Mouse (Mus musculus) ES-E14 (cell line): ENCODE measurements around the gene Cbx4. TPM values are rescaled to one million over a fixed set of nuclear protein-coding genes. Genes with fewer than 3 reads are reported as not detected.

ENCODE experiments used
- DNase-seq: peaks from one replicate; pipeline ENCODE4 v3.0.0-alpha.2; 2013; ENCODE audit warnings: low read depth, low spot score
- H3K27ac ChIP-seq: 2 replicates; pipeline ENCODE4 v1.5.1; 2012; ENCODE audit warnings: low read depth, mild to moderate bottlenecking, low read length, moderate library complexity, mixed read lengths; ENCODE audit not compliant: poor library complexity, insufficient read depth, severe bottlenecking
- H3K36me3 ChIP-seq: 2 replicates; pipeline ENCODE4 v1.6.1; 2012; ENCODE audit warnings: mild to moderate bottlenecking, low read length, moderate library complexity, mixed read lengths; ENCODE audit not compliant: control insufficient read depth, poor library complexity, insufficient read depth, severe bottlenecking
- H3K4me1 ChIP-seq, 2 experiments: fragments of 150-350 bp in 1 of 2; sonication (generic) in 1 of 2; 2 replicates each; pipeline ENCODE4 v1.6.1; 2012; ENCODE audit warnings: low read length in 2 of 2, mild to moderate bottlenecking in 1 of 2, mixed read lengths in 1 of 2; ENCODE audit not compliant: control insufficient read depth in 2 of 2, insufficient read depth in 2 of 2, poor library complexity in 1 of 2
- H3K4me3 ChIP-seq, 2 experiments: fragments of 150-350 bp in 1 of 2; sonication (generic) in 1 of 2; 2 replicates each; pipeline ENCODE4 v1.5.1; 2012; ENCODE audit warnings: low read length in 2 of 2, low read depth in 1 of 2, mild to moderate bottlenecking in 1 of 2, mixed read lengths in 1 of 2; ENCODE audit not compliant: insufficient read depth in 1 of 2, poor library complexity in 1 of 2, severe bottlenecking in 1 of 2
- H3K9ac ChIP-seq: 2 replicates; pipeline ENCODE4 v1.6.1; 2012; ENCODE audit warnings: low read depth, mild to moderate bottlenecking, low read length, mixed read lengths; ENCODE audit not compliant: poor library complexity, insufficient read depth, severe bottlenecking
- H3K9me3 ChIP-seq: fragments of 150-350 bp; sonication (generic); 2 replicates; pipeline ENCODE4 v1.6.1; 2012; ENCODE audit warnings: low read depth, mild to moderate bottlenecking, low read length; ENCODE audit not compliant: control insufficient read depth, insufficient read depth
- CHD2 ChIP-seq: IDR thresholded peaks from 2 replicates; pipeline ENCODE4 v1.6.1; 2014; ENCODE audit warnings: mild to moderate bottlenecking, low read depth, low read length, inconsistent platforms
- HCFC1 ChIP-seq: IDR thresholded peaks from 2 replicates; pipeline ENCODE4 v1.6.1; 2012; ENCODE audit warnings: low read length, inconsistent platforms, borderline replicate concordance; ENCODE audit not compliant: insufficient read depth
- MAFK ChIP-seq: IDR thresholded peaks from 2 replicates; pipeline ENCODE4 v1.6.1; 2014; ENCODE audit warnings: mild to moderate bottlenecking, low read depth, low read length, inconsistent platforms; ENCODE audit not compliant: insufficient read depth
- ZC3H11A ChIP-seq: IDR thresholded peaks from 2 replicates; pipeline ENCODE4 v1.6.1; 2012; ENCODE audit warnings: low read depth, mild to moderate bottlenecking, inconsistent platforms, low read length, borderline replicate concordance
- ZNF384 ChIP-seq: IDR thresholded peaks from 2 replicates; pipeline ENCODE4 v1.6.1; 2012; ENCODE audit warnings: low read depth, low read length, inconsistent platforms
- in situ Hi-C, 2 experiments: fragments of 600-800 bp; cut with MboI; formaldehyde crosslinking; loops; one replicate each; pipeline ENCODE4 v1.15.1; 2025; ENCODE audit warnings: low sequenced_read_pairs in 2 of 2, inconsistent platforms in 1 of 2; ENCODE audit not compliant: unreplicated experiment in 2 of 2
- total RNA-seq: library from RNA; depleted of rRNA; stranded (reverse); fragments of 300-350 nt; gene quantifications from 2 replicates; pipeline ENCODE4 v1.2.3, GENCODE M21; 2012

Gene Cbx4
- total RNA-seq, 1 experiment, result 1.8 TPM

DNA sequence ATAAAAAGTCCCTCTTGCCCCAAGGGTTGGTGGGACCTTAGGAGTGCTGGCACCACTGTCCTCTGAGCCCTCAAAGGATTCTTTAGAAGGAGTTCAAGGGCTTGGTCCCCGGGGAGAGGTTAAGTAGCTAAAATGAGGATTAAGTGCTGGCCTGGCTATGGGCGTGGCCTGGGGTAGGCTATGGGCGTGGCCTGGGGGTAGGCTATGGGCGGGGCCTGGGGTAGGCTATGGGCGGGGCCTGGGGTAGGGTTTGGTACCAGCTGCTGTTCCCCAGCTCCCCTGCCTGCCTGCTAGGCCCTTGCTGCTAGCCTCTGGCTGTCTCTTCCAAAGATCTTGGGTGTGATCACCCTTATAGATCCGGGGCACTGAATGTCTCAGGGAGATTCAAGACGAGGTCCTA lies 25.3 kb upstream of the Cbx4 start:
- H3K27ac ChIP-seq, result no peak overlapping the region
- no peak for DNase-seq
- no peak overlapping the region for H3K9ac ChIP-seq
- TF ChIP-seq HCFC1, result no peak
- no peak for TF ChIP-seq ZNF384
- no peak for TF ChIP-seq CHD2
- no peak for TF ChIP-seq ZC3H11A
- TF ChIP-seq MAFK, result no peak
- H3K36me3 ChIP-seq, result no peaks in the 10 kb centered on the region
- H3K4me3 ChIP-seq, result no peak overlapping the region
- H3K9me3 ChIP-seq, result no peaks in the 10 kb centered on the region
- H3K4me1 ChIP-seq, result peaks cover 0 to 9% of the 10 kb centered on the region in 2 experiments; a peak in 1 of 4 replicates
- in situ Hi-C loops, result no loop called here

- Histone ChIP-seq H3K4me3 (no peak overlapping the region), H3K4me1 (peaks cover 0 to 9% of the 10 kb centered on the region in 2 experiments; a peak in 1 of 4 replicates), H3K9ac (no peak overlapping the region), H3K36me3 (no peaks in the 10 kb centered on the region), H3K9me3 (no peaks in the 10 kb centered on the region), H3K27ac (no peak overlapping the region)
- DNase-seq, result no peak
- in situ Hi-C loops, result no loop called here
- TF ChIP-seq ZNF384, result no peak
- TF ChIP-seq MAFK, result no peak
- TF ChIP-seq HCFC1, result no peak
- TF ChIP-seq CHD2, result no peak
- no peak for TF ChIP-seq ZC3H11A
These were observed 23.5 kb upstream of the Cbx4 start for GRCm38 (mm10) chr11:119109415-119110071.

DNA sequence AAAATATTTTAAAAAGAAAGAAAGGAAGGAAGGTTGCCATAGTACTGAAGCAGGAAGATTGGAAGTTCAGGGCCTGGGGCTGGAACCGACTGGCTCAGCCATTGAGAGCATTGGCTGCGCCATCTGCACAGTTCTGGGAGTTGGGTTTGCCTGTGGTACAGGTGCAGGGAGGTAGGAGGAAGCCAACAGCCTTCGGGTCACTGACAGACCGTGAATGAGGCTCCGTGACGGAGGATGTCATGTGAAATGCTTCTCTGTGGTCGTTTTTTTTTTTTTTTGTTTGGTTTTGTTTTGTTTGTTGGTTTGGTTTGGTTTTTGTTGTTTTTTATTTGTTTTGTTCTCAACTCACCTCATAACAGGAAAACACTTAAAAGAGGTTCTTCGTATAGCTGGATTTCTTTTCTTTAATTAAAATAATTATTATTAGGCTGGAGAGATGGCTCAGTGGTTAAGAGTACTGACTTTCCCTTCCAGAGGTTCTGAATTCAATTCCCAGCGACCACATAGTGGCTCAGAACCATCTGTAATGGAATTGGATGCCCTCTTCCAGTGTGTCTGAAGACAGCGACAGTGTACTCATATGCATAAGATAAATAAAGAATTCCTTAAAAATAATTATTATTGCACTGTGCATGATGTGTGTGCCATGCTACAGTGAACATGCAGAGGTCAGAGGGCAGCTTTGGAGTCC lies 22.7 kb upstream of the Cbx4 start:
- in situ Hi-C loops, result no loop called here
- Histone ChIP-seq H3K9ac (no peak overlapping the region), H3K4me3 (no peak overlapping the region), H3K4me1 (peaks cover 0 to 9% of the 10 kb centered on the region in 2 experiments; a peak in 1 of 4 replicates), H3K27ac (no peak overlapping the region), H3K9me3 (no peaks in the 10 kb centered on the region), H3K36me3 (no peaks in the 10 kb centered on the region)
- DNase-seq, result no peak
- no peak for TF ChIP-seq CHD2
- TF ChIP-seq HCFC1, result no peak
- no peak for TF ChIP-seq MAFK
- TF ChIP-seq ZNF384, result no peak
- no peak for TF ChIP-seq ZC3H11A

- DNase-seq, result no peak
- Histone ChIP-seq H3K36me3 (no peaks in the 10 kb centered on the region), H3K9me3 (no peaks in the 10 kb centered on the region), H3K4me1 (0 out of 4 replicates have a peak, but pooled peaks cover 0 to 2% of the 10 kb centered on the region in 2 experiments), H3K27ac (no peak overlapping the region), H3K4me3 (no peak overlapping the region), H3K9ac (no peak overlapping the region)
- in situ Hi-C loops, result no loop called here
- TF ChIP-seq ZNF384, result no peak
- no peak for TF ChIP-seq HCFC1
- no peak for TF ChIP-seq MAFK
- TF ChIP-seq CHD2, result no peak
- TF ChIP-seq ZC3H11A, result no peak
These were observed 20.3 kb upstream of the Cbx4 start for GRCm38 (mm10) chr11:119106289-119106688.
